Mouse (Mus musculus): Measurements from ENCODE around the gene Map3k14. TPM values are rescaled to one million over a fixed set of nuclear protein-coding genes. Genes with fewer than 3 reads are reported as not detected.

Map3k14 gene
- polyA plus RNA-seq, 1 experiment from 2014 or later, result 4.7 TPM

GRCm38 (mm10) chr11:103184891-103185290 lies 82.4 kb downstream of the Map3k14 start:
- Histone ChIP-seq H3K9ac (ENCODE audit: low read depth, low read length) (no peak overlapping the region), H3K36me3 (ENCODE audit: control insufficient read depth, insufficient read depth, low read length) (peaks cover 6% of the 10 kb centered on the region; the same call in 1 of the 2 replicates), H3K27me3 (replicated peaks; ENCODE audit: control insufficient read depth, insufficient read depth, low read length) (no peaks in the 10 kb centered on the region; the same call in 1 of the 2 replicates), H3K9me3 (ENCODE audit: control insufficient read depth, low read length) (no peaks in the 10 kb centered on the region), H3K27ac (ENCODE audit: low read depth, low read length) (no peak overlapping the region), H3K4me1 (ENCODE audit: control insufficient read depth, insufficient read depth, low read depth, low read length) (no peaks in the 10 kb centered on the region), H3K4me2 (ENCODE audit: low read length) (no peak overlapping the region), H3K4me3 (ENCODE audit: low read length) (no peak overlapping the region)
- no peak for ATAC-seq
- WGBS, result 50% methylated on average over 2 of the region's 2 CpGs

- Histone ChIP-seq H3K4me1 (ENCODE audit: control insufficient read depth, insufficient read depth, low read depth, low read length) (no peaks in the 10 kb centered on the region), H3K9me3 (ENCODE audit: control insufficient read depth, low read length) (no peaks in the 10 kb centered on the region), H3K4me3 (ENCODE audit: low read length) (no peak overlapping the region), H3K27ac (ENCODE audit: low read depth, low read length) (no peak overlapping the region), H3K9ac (ENCODE audit: low read depth, low read length) (no peak overlapping the region), H3K4me2 (ENCODE audit: low read length) (no peak overlapping the region), H3K27me3 (replicated peaks; ENCODE audit: control insufficient read depth, insufficient read depth, low read length) (no peaks in the 10 kb centered on the region), H3K36me3 (ENCODE audit: control insufficient read depth, insufficient read depth, low read length) (peaks cover 2% of the 10 kb centered on the region; the same call in 1 of the 2 replicates)
- no peak for ATAC-seq
- 83% methylated on average over 3 of the region's 3 CpGs for WGBS
Measured at GRCm38 (mm10) chr11:103181911-103182310, 85.4 kb downstream of the Map3k14 start.

GRCm38 (mm10) chr11:103181349-103181748 lies 85.9 kb downstream of the Map3k14 start:
- Histone ChIP-seq H3K36me3 (ENCODE audit: control insufficient read depth, insufficient read depth, low read length) (peaks cover 2% of the 10 kb centered on the region; the same call in 1 of the 2 replicates), H3K9me3 (ENCODE audit: control insufficient read depth, low read length) (no peaks in the 10 kb centered on the region), H3K4me2 (ENCODE audit: low read length) (no peak overlapping the region), H3K9ac (ENCODE audit: low read depth, low read length) (no peak overlapping the region), H3K27ac (ENCODE audit: low read depth, low read length) (no peak overlapping the region), H3K4me1 (ENCODE audit: control insufficient read depth, insufficient read depth, low read depth, low read length) (no peaks in the 10 kb centered on the region), H3K27me3 (replicated peaks; ENCODE audit: control insufficient read depth, insufficient read depth, low read length) (no peaks in the 10 kb centered on the region), H3K4me3 (ENCODE audit: low read length) (no peak overlapping the region)
- no peak for ATAC-seq
- 76% methylated on average over 9 of the region's 9 CpGs for WGBS

- Histone ChIP-seq H3K4me2 (ENCODE audit: low read length) (no peak overlapping the region), H3K9me3 (ENCODE audit: control insufficient read depth, low read length) (no peaks in the 10 kb centered on the region), H3K4me1 (ENCODE audit: control insufficient read depth, insufficient read depth, low read depth, low read length) (no peaks in the 10 kb centered on the region), H3K4me3 (ENCODE audit: low read length) (no peak overlapping the region), H3K27ac (ENCODE audit: low read depth, low read length) (no peak overlapping the region), H3K36me3 (ENCODE audit: control insufficient read depth, insufficient read depth, low read length) (no peaks in the 10 kb centered on the region), H3K9ac (ENCODE audit: low read depth, low read length) (no peak overlapping the region), H3K27me3 (replicated peaks; ENCODE audit: control insufficient read depth, insufficient read depth, low read length) (no peaks in the 10 kb centered on the region)
- no peak for ATAC-seq
- 93% methylated on average over 1 of the region's 1 CpGs for WGBS
Measured at GRCm38 (mm10) chr11:103180426-103180825, 86.8 kb downstream of the Map3k14 start.

GRCm38 (mm10) chr11:103178748-103179147 lies 88.5 kb downstream of the Map3k14 start:
- H3K36me3 ChIP-seq (ENCODE audit: control insufficient read depth, insufficient read depth, low read length), result no peaks in the 10 kb centered on the region
- no peaks in the 10 kb centered on the region for H3K27me3 ChIP-seq (replicated peaks; ENCODE audit: control insufficient read depth, insufficient read depth, low read length)
- no peak overlapping the region for H3K27ac ChIP-seq (ENCODE audit: low read depth, low read length)
- 83% methylated on average over 8 of the region's 8 CpGs for WGBS
- H3K4me1 ChIP-seq (ENCODE audit: control insufficient read depth, insufficient read depth, low read depth, low read length), result peaks cover 2% of the 10 kb centered on the region
- H3K4me2 ChIP-seq (ENCODE audit: low read length), result no peak overlapping the region
- H3K4me3 ChIP-seq (ENCODE audit: low read length), result no peak overlapping the region
- H3K9me3 ChIP-seq (ENCODE audit: control insufficient read depth, low read length), result no peaks in the 10 kb centered on the region
- ATAC-seq, result no peak
- H3K9ac ChIP-seq (ENCODE audit: low read depth, low read length), result no peak overlapping the region

GRCm38 (mm10) chr11:103177815-103178485 lies 89.3 kb downstream of the Map3k14 start:
- H3K4me3 ChIP-seq (ENCODE audit: low read length), result no peak overlapping the region
- H3K27ac ChIP-seq (ENCODE audit: low read depth, low read length), result no peak overlapping the region
- H3K9me3 ChIP-seq (ENCODE audit: control insufficient read depth, low read length), result no peaks in the 10 kb centered on the region
- H3K36me3 ChIP-seq (ENCODE audit: control insufficient read depth, insufficient read depth, low read length), result no peaks in the 10 kb centered on the region
- no peak overlapping the region for H3K9ac ChIP-seq (ENCODE audit: low read depth, low read length)
- ATAC-seq, result no peak
- H3K4me1 ChIP-seq (ENCODE audit: control insufficient read depth, insufficient read depth, low read depth, low read length), result peaks cover 3% of the 10 kb centered on the region
- WGBS, result 84% methylated on average over 15 of the region's 15 CpGs
- H3K27me3 ChIP-seq (replicated peaks; ENCODE audit: control insufficient read depth, insufficient read depth, low read length), result no peaks in the 10 kb centered on the region
- no peak overlapping the region for H3K4me2 ChIP-seq (ENCODE audit: low read length)

GRCm38 (mm10) chr11:103177216-103177615 lies 90.1 kb downstream of the Map3k14 start:
- H3K9me3 ChIP-seq (ENCODE audit: control insufficient read depth, low read length), result no peaks in the 10 kb centered on the region
- no peak overlapping the region for H3K9ac ChIP-seq (ENCODE audit: low read depth, low read length)
- ATAC-seq, result no peak
- H3K4me3 ChIP-seq (ENCODE audit: low read length), result no peak overlapping the region
- H3K36me3 ChIP-seq (ENCODE audit: control insufficient read depth, insufficient read depth, low read length), result no peaks in the 10 kb centered on the region
- no peak overlapping the region for H3K4me2 ChIP-seq (ENCODE audit: low read length)
- WGBS, result 75% methylated on average over 5 of the region's 5 CpGs
- no peak overlapping the region for H3K27ac ChIP-seq (ENCODE audit: low read depth, low read length)
- H3K4me1 ChIP-seq (ENCODE audit: control insufficient read depth, insufficient read depth, low read depth, low read length), result peaks cover 10% of the 10 kb centered on the region
- no peaks in the 10 kb centered on the region for H3K27me3 ChIP-seq (replicated peaks; ENCODE audit: control insufficient read depth, insufficient read depth, low read length)

GRCm38 (mm10) chr11:103176510-103176909 lies 90.8 kb downstream of the Map3k14 start:
- Histone ChIP-seq H3K4me1 (ENCODE audit: control insufficient read depth, insufficient read depth, low read depth, low read length) (peaks cover 16% of the 10 kb centered on the region), H3K9ac (ENCODE audit: low read depth, low read length) (no peak overlapping the region), H3K4me3 (ENCODE audit: low read length) (no peak overlapping the region), H3K27ac (ENCODE audit: low read depth, low read length) (no peak overlapping the region), H3K4me2 (ENCODE audit: low read length) (no peak overlapping the region), H3K27me3 (replicated peaks; ENCODE audit: control insufficient read depth, insufficient read depth, low read length) (no peaks in the 10 kb centered on the region), H3K9me3 (ENCODE audit: control insufficient read depth, low read length) (no peaks in the 10 kb centered on the region), H3K36me3 (ENCODE audit: control insufficient read depth, insufficient read depth, low read length) (no peaks in the 10 kb centered on the region)
- 94% methylated on average over 1 of the region's 1 CpGs for WGBS
- no peak for ATAC-seq

GRCm38 (mm10) chr11:103175688-103176442 lies 91.4 kb downstream of the Map3k14 start:
- H3K4me1 ChIP-seq (ENCODE audit: control insufficient read depth, insufficient read depth, low read depth, low read length), result peaks cover 16% of the 10 kb centered on the region
- H3K4me3 ChIP-seq (ENCODE audit: low read length), result no peak overlapping the region
- H3K4me2 ChIP-seq (ENCODE audit: low read length), result no peak overlapping the region
- WGBS, result 75% methylated on average over 14 of the region's 14 CpGs
- no peaks in the 10 kb centered on the region for H3K36me3 ChIP-seq (ENCODE audit: control insufficient read depth, insufficient read depth, low read length)
- ATAC-seq, result no peak
- no peak overlapping the region for H3K27ac ChIP-seq (ENCODE audit: low read depth, low read length)
- H3K27me3 ChIP-seq (replicated peaks; ENCODE audit: control insufficient read depth, insufficient read depth, low read length), result no peaks in the 10 kb centered on the region
- H3K9me3 ChIP-seq (ENCODE audit: control insufficient read depth, low read length), result no peaks in the 10 kb centered on the region
- no peak overlapping the region for H3K9ac ChIP-seq (ENCODE audit: low read depth, low read length)

Measured in hindbrain, embryonic 16.5 days (tissue).